Mouse (Mus musculus): ENCODE measurements around the gene Rab40c. TPM values are rescaled to one million over a fixed set of nuclear protein-coding genes. Genes with fewer than 3 reads are reported as not detected.

Rab40c gene
- 37.5 and 37.9 TPM in 2 replicates for polyA plus RNA-seq (2016; fragmentation: Nextera tagmentation; extraction: Ambion mirVana)

- peaks cover 24% of the 10 kb centered on the region for H3K36me3 ChIP-seq
- peaks cover 21% of the 10 kb centered on the region for H3K4me1 ChIP-seq
- WGBS = under 1% methylated on average over 78 of the region's 78 CpGs
- no peaks in the 10 kb centered on the region for H3K27me3 ChIP-seq (ENCODE audit: low read depth, poor library complexity, severe bottlenecking)
- peak within 1 kb of the TSS; percentile 90 for H3K27ac ChIP-seq
- H3K9me3 ChIP-seq (replicated peaks) = no peaks in the 10 kb centered on the region
- peak within 1 kb of the TSS; percentile 72 for H3K4me3 ChIP-seq
- DNase-seq (ENCODE audit: low spot score) = peak; percentile 68
These were observed at the start of gene Rab40c for GRCm38 (mm10) chr17:25919144-25919785. Gene Rab40c (minus strand): TSS chr17:25919727.

- no peaks in the 10 kb centered on the region for H3K9me3 ChIP-seq (replicated peaks)
- WGBS = 87% methylated on average over 1 of the region's 1 CpGs
- H3K27ac ChIP-seq = no peak overlapping the region
- H3K27me3 ChIP-seq (ENCODE audit: low read depth, poor library complexity, severe bottlenecking) = no peaks in the 10 kb centered on the region
- H3K4me1 ChIP-seq = peaks cover 4% of the 10 kb centered on the region; the same call in 1 of the 2 replicates
- H3K36me3 ChIP-seq = peaks cover 39% of the 10 kb centered on the region
- no peak for DNase-seq (ENCODE audit: low spot score)
- no peak overlapping the region for H3K4me3 ChIP-seq
These were observed 48.6 kb upstream of the Rab40c start for GRCm38 (mm10) chr17:25968176-25968575.

DNA sequence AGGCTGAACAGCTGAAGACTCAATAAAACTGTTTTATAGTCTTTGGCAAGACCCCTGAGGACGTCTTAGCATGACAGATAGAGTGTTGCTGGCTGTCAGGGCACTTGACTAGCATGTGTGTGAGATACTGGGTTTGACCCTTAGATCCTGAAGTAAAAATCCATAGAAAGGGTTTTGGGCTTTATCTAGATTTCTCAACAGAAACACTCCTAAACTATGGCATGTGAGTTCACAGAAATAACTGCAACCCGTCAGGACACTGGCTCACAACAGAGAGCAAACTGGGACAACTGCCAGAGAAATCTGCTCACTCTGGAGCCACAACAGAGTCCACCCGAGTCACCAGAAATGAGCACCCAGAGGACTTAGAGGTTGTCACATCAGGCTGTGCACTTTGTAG, 48.1 kb upstream of the Rab40c start:
- H3K4me1 ChIP-seq = peaks cover under 1% of the 10 kb centered on the region; the same call in 1 of the 2 replicates
- no peaks in the 10 kb centered on the region for H3K9me3 ChIP-seq (replicated peaks)
- no peak overlapping the region for H3K4me3 ChIP-seq
- no peak for DNase-seq (ENCODE audit: low spot score)
- WGBS = 65% methylated on average over 3 of the region's 3 CpGs
- H3K27ac ChIP-seq = no peak overlapping the region
- H3K36me3 ChIP-seq = peaks cover 39% of the 10 kb centered on the region
- no peaks in the 10 kb centered on the region for H3K27me3 ChIP-seq (ENCODE audit: low read depth, poor library complexity, severe bottlenecking)

DNA sequence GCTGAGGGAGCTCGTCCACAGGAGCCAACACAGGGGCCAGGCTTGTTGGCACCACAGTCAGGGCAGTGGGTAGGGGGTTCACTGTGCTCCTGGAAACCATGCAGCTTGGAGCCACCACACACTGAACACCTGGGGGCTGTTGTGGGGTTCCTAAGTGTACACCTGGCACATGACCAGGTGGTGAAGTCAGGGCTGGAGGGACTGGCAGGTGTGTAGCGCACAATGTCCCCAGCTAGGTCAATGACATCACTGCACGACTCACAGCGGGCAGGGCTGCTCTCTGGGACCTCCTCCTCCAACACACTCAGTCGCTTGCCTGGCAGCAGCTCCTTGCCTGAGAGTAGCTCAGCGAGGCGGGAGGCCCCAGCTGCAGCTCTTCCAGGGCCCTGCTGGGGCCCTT, 44.7 kb upstream of the Rab40c start:
- no peaks in the 10 kb centered on the region for H3K27me3 ChIP-seq (ENCODE audit: low read depth, poor library complexity, severe bottlenecking)
- peaks cover 66% of the 10 kb centered on the region for H3K36me3 ChIP-seq
- 92% methylated on average over 7 of the region's 7 CpGs for WGBS
- DNase-seq (ENCODE audit: low spot score) = no peak
- H3K9me3 ChIP-seq (replicated peaks) = no peaks in the 10 kb centered on the region
- peaks cover 3% of the 10 kb centered on the region; the same call in 1 of the 2 replicates for H3K4me1 ChIP-seq
- no peak overlapping the region for H3K4me3 ChIP-seq
- no peak overlapping the region for H3K27ac ChIP-seq

DNA sequence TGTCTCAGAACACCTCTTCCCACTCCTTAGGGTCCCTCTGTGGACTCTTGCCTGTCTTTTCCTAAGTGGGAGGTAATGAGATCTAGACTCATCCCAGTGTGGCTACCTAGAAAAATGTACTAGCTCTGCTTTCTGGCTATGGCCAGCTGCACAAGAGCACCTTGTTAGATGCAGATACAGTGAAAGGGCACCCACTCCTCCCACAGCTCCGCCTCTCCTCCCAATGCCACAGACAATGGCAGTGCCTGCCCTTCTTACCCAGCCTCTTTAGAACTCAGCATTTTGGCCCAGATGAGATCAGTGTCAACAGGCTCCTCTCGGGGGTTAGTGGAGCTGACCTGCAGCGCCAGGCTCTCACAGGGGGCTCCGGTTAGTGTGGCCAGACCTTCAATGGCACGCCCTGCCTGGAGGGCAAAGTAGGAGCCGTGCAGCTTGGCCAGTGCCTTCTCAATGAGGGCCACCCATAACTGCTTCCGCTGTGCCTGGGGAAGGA, 42.9 kb upstream of the Rab40c start:
- H3K36me3 ChIP-seq = peaks cover 84% of the 10 kb centered on the region
- DNase-seq (ENCODE audit: low spot score) = no peak
- no peaks in the 10 kb centered on the region for H3K27me3 ChIP-seq (ENCODE audit: low read depth, poor library complexity, severe bottlenecking)
- H3K9me3 ChIP-seq (replicated peaks) = no peaks in the 10 kb centered on the region
- no peak overlapping the region for H3K4me3 ChIP-seq
- WGBS = 90% methylated on average over 7 of the region's 7 CpGs
- H3K4me1 ChIP-seq = peaks cover 4% of the 10 kb centered on the region
- no peak overlapping the region for H3K27ac ChIP-seq

DNA sequence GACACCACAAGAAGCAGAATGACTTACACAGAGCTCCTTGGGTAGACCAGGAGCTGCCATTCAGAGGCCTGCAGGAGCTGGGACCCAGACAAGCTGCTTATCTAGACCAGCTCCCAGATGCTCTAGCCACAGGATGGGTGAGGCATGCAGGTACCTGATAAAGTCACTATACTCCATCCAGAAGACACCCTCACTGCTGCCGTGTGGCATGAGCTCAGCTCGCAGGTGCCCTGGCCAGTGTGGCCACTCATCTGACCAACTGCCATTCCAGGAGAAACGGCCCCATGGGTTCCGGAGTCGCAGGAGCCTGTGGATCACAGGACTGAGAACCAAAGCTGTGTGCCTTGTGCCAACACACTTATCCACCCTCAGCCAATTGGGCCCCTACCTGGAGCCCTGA, 42.0 kb upstream of the Rab40c start:
- Histone ChIP-seq H3K9me3 (replicated peaks) (no peaks in the 10 kb centered on the region), H3K27ac (no peak overlapping the region), H3K36me3 (peaks cover 86% of the 10 kb centered on the region), H3K4me1 (peaks cover 7% of the 10 kb centered on the region), H3K27me3 (ENCODE audit: low read depth, poor library complexity, severe bottlenecking) (no peaks in the 10 kb centered on the region), H3K4me3 (no peak overlapping the region)
- no peak for DNase-seq (ENCODE audit: low spot score)
- 95% methylated on average over 5 of the region's 5 CpGs for WGBS

DNA sequence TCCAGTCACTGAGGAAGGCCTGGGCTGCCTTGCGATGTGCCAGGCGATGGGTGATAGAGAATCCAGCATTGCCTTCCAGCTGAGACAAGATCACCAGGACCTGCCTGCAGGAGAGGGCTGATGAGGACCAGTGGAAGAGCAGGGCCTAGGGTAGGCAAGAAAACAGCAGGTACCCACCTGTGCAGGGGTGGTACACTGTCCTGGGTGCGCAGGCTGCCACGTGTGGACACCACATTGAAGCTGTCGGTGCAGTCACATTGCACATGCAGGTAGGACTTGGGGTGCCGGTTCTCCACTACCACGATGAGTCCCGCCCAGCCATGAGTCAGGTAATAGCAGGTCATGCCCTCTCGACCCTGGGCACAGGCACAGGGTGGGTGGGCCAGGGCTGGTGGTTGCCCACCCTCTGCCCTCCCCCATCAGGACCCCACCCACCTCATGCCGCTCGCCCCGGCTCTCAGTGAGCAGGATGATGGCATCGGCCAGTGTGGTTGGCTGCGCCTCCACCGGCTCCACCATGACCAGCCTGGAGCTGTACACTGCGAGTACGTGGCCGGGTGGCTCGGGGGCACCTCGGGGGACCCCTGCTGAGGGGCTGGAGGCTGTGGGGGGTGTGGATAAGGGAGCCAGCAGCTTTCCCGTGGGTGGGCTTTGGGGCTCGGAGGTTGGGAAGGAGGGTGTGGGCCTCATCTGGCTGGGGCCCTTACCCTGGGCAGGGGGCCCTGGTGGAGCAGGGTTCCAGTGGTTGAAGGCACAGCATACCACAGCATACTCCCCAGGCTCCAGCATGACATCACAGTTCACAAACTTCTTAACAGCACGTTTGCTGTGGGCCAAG, 40.3 kb upstream of the Rab40c start:
- peaks cover 77% of the 10 kb centered on the region for H3K36me3 ChIP-seq
- H3K27ac ChIP-seq = no peak overlapping the region
- no peaks in the 10 kb centered on the region for H3K9me3 ChIP-seq (replicated peaks)
- no peak overlapping the region for H3K4me3 ChIP-seq
- peaks cover 7% of the 10 kb centered on the region for H3K4me1 ChIP-seq
- no peak for DNase-seq (ENCODE audit: low spot score)
- H3K27me3 ChIP-seq (ENCODE audit: low read depth, poor library complexity, severe bottlenecking) = peaks cover 1% of the 10 kb centered on the region; the same call in 1 of the 2 replicates
- WGBS = 92% methylated on average over 23 of the region's 23 CpGs

DNA sequence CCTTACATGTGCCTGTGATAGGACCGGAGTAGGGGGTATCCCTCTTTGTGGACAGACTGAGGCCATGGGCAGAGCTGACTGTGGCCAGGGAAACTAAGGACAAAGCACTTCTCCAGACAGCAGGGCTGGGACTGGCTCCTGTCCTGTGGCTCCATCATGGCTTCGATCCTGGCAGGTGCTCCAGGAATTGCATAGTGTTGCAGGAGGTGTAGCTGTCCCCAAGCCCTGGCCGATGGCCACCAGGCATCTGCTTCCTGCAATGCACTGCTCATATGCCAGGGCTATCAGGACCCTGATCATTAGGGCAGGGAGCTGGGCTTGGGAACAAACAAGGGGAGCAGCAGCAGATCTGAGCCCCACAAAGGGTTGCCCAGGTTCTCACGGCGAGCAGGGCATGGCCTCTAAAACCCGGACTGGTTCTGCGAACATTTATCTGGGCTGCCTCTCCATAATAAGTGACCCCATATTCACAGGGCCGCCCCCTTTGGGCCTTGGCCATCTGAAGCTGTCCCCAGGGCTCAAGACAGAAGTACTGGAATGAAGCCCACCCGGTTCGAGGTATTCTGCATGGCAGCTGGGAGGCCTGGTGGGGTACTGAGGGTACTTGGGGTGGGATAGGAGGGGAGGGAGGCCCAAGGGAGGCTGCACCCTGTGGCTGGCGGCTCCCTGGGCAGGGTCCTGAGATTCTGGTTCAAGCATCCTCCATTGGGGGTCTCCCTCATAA, 39.4 kb upstream of the Rab40c start:
- H3K4me3 ChIP-seq = no peak overlapping the region
- WGBS = 94% methylated on average over 11 of the region's 11 CpGs

GRCm38 (mm10) chr17:25957586-25958051, 38.1 kb upstream of the Rab40c start:
- no peak for DNase-seq (ENCODE audit: low spot score)
- 90% methylated on average over 14 of the region's 14 CpGs for WGBS
- Histone ChIP-seq H3K4me1 (peaks cover 7% of the 10 kb centered on the region), H3K27me3 (ENCODE audit: low read depth, poor library complexity, severe bottlenecking) (peaks cover 23% of the 10 kb centered on the region), H3K4me3 (no peak overlapping the region), H3K9me3 (replicated peaks) (no peaks in the 10 kb centered on the region), H3K36me3 (peaks cover 54% of the 10 kb centered on the region), H3K27ac (no peak overlapping the region)

More for the DNA sequence above, 39.4 kb upstream of the Rab40c start:
- DNase-seq (ENCODE audit: low spot score) = no peak
- Histone ChIP-seq H3K9me3 (replicated peaks) (no peaks in the 10 kb centered on the region), H3K27ac (no peak overlapping the region), H3K4me1 (peaks cover 7% of the 10 kb centered on the region), H3K27me3 (ENCODE audit: low read depth, poor library complexity, severe bottlenecking) (peaks cover 10% of the 10 kb centered on the region), H3K36me3 (peaks cover 68% of the 10 kb centered on the region)

DNA sequence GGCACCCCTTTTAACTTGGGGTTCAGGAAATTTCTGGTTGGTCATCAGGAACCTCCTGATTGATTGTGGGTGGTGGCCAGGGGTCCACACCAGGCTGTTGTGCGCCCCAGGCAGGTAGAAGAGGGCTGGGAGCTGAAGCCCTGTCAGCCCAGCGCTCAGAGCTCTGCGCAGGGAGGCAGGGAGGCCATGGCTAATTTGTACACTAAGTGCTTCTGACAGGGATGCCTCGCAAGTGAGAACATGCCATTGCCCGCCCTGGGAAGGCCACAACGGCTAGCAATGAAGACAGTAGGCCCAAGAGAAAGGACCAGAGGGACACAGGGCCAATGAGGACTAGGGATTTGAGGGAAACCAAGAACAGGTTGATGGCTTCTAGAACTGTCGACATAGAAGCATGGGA, 37.1 kb upstream of the Rab40c start:
- H3K36me3 ChIP-seq = peaks cover 45% of the 10 kb centered on the region

DNA sequence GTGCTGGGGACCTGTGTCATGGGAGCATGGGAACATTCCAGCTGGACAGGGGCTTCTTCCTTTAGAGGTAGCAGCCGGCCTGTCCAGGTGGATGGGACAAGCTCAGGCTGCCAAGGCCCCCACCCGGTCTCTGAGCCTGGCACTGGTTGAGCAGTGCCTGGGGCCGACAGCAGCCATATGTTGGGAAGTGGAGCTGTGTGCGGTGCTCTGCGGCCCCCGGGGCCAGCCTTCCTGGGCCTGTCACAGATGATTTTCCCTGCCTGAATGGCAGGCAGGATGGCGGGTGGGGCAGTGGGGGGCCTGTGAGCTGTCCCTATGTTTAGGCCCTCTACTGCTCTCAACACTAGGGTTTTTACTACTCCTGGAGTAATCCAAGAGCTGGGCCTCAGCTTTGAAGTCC, 36.7 kb upstream of the Rab40c start:
- peaks cover 15% of the 10 kb centered on the region for H3K4me1 ChIP-seq
- H3K9me3 ChIP-seq (replicated peaks) = no peaks in the 10 kb centered on the region
- peaks cover 40% of the 10 kb centered on the region for H3K36me3 ChIP-seq
- H3K4me3 ChIP-seq = no peak overlapping the region
- H3K27me3 ChIP-seq (ENCODE audit: low read depth, poor library complexity, severe bottlenecking) = peaks cover 37% of the 10 kb centered on the region
- WGBS = 82% methylated on average over 7 of the region's 7 CpGs
- DNase-seq (ENCODE audit: low spot score) = no peak
- no peak overlapping the region for H3K27ac ChIP-seq

More for the DNA sequence above, 37.1 kb upstream of the Rab40c start:
- Histone ChIP-seq H3K9me3 (replicated peaks) (no peaks in the 10 kb centered on the region), H3K27ac (no peak overlapping the region), H3K4me3 (no peak overlapping the region), H3K4me1 (peaks cover 11% of the 10 kb centered on the region), H3K27me3 (ENCODE audit: low read depth, poor library complexity, severe bottlenecking) (peaks cover 33% of the 10 kb centered on the region)
- DNase-seq (ENCODE audit: low spot score) = no peak
- 80% methylated on average over 7 of the region's 7 CpGs for WGBS

DNA sequence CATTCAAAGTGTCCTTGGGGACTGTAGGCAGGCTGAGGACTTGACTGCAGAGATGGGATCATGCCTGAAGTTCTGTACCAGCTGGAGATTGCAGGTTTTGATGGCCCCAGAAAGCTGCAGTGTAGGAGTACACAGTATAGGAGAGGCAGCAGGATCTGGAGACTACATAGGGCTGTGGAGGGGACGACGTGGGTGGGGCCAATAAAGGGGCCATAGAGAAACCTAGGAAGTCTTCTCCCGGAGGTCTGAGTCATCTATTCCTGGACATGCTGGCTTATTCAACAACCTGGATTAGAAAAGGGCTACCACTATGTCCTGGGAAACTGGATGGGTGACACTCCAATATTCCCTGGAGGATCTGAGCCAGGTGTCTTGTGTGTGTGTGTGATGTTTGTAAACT, 36.2 kb upstream of the Rab40c start:
- no peaks in the 10 kb centered on the region for H3K9me3 ChIP-seq (replicated peaks)
- 60% methylated on average over 3 of the region's 3 CpGs for WGBS
- H3K4me3 ChIP-seq = no peak overlapping the region
- no peak overlapping the region for H3K27ac ChIP-seq
- H3K4me1 ChIP-seq = peaks cover 20% of the 10 kb centered on the region
- peaks cover 36% of the 10 kb centered on the region for H3K36me3 ChIP-seq
- peaks cover 42% of the 10 kb centered on the region for H3K27me3 ChIP-seq (ENCODE audit: low read depth, poor library complexity, severe bottlenecking)
- no peak for DNase-seq (ENCODE audit: low spot score)

Data from limb, embryonic 10.5 days (tissue).